Mouse (Mus musculus) spleen, postnatal 0 days (tissue): Measurements from ENCODE around the gene Ctsd. TPM values are rescaled to one million over a fixed set of nuclear protein-coding genes. Genes with fewer than 3 reads are reported as not detected.

ENCODE experiments used
- polyA plus RNA-seq: library from polyadenylated mRNA; unstranded; fragments of >200 nt; fragmentation: Nextera tagmentation; extraction: Ambion mirVana; gene quantifications from 2 replicates; pipeline ENCODE4 v1.2.1, GENCODE M21; 2015

Gene Ctsd
- polyA plus RNA-seq: 230 and 269 TPM in 2 replicates

DNA sequence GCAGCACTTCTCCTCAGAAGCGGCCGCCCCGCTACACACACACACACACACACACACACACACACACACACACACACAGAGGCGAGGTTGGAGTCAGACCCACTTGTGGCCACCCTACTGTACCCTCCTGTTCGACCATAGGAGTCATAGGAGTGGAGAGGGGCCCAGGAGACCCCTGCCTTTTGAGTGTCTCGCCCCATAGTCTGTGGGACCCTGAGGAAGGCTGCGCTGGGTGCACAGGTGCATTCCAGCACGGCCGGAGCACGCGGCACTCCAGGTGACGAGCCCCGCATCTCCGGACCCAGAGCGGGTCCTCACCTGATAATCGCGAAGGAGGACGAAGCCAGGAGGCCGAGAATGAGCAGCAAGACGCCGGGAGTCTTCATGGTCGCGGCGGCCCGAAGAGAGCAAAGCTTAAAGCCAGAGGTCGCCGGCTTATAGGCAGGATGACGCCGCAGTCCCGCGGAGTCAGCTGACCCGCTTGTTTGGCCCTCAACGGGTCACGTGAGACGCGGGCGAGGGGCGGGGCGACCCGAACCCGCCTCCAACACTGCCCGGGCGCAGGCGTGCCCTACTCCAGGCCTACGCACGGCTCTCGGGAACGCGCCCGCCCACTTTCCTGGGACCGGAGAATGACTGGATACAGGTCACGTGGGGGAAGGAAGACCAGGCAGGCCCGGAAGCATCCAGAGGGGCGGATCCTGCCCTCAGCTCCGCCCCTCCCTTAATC lies at the start of gene Ctsd:
Ctsd (minus strand) TSS at position 620 of the 730 bp plus-strand sequence.

DNA sequence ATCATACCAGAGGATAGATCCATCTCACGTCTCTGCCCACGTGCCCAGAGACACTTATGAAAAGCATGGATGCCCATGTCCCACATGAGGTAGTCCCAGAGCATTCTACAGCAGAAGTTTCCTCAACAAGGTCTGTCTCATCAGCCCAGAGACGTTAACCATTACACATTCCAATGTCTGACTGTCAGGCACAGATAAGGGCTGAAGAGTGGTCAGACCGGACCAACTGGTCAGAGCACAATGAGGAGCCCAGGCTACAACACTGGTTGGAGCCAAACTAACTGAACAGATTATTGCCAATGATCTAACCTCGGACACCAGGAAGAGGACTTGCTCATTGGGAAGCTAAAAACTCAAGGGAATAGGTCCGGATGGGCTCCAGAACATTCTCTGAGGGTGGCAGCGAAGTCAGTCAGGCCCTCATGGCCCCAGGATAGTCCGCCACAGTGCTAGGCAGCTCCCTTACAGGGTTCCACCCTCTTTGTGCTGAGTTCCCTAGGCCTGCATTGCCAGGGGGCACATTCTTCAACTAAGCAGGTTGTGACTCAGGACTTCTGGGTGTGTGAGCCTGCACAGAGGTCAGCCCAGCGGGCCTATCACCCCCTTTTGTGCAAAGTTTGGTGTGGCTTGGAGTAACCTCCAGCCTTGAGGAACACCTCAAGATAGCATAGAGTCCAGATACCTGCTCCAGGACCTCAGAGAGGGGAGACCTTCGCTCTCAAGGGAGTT lies 46.5 kb upstream of the Ctsd start, which contains the start of gene Syt8:
Syt8 (plus strand) TSS at position 714 of the 729 bp plus-strand sequence.

DNA sequence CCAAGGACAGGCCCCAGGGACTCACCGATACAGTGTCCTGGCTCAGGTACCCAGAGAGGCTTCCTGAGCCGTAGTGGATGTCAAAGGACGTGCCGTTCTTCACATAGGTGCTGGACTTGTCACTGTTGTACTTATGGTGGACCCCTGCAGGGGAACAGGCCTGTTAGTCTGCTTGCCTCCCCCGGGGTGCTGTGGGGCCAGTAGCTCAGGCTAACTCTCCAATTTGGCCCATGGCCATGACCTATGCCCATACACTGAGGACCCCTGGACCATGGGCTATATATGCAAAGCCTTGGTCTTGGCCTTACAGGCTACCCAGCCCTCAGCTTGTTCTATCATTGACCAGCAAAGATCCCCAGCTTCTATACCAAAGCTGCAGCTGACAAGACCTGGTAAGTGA lies 5.3 kb downstream of the Ctsd start, which contains the start of gene Gm49369:
Gm49369 (minus strand) TSS at position 101 of the 400 bp plus-strand sequence.

DNA sequence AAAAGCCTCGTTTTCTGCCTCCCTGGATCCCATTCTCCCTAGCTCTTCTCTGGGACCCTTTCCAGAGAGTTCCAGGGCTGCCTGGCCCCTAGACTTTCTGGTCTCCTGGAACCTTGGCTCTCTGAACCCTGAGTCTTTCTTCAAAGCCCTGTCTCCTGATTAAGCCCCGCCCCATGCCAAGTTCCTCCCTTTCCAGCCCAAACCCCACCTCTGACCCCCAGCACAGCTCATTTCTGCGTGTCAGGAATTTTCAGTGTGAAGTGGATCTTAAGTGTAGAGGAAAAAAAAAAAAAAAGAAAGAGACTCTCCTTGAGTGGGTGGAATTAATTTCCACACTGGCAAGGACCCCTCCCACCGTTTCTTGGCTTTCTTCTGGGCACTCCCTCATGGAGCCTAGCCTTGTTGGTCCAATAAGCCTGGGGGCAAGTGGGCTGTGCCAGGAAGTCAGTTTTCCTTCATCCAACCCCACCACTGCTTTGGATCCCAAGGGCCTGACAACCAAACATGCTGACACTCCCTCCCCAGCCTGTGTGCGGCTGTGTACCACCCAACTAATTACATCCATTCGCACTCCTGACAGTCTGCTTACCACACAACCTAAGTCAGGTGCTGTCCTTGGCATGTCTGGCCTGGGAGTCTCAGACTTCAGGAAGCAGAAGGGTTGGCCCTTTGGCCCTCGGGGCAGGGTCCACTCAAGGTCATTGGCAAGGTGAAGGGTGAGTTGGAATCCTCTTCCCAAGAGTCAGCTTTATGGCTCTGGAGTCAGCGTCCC lies 14.0 kb downstream of the Ctsd start, which contains the start of gene Ifitm10:
Ifitm10 (minus strand) TSS at position 113 of the 772 bp plus-strand sequence.

Other genes starting within 250 kb of the Ctsd start
- not detected in 2 replicates for gene Gm45337, start 243.4 kb downstream of the Ctsd start, polyA plus RNA-seq
- not detected in 2 replicates for gene Gm29735, start 230.9 kb downstream of the Ctsd start, polyA plus RNA-seq
- gene Gm4553, start 222.3 kb downstream of the Ctsd start, polyA plus RNA-seq: not detected in 2 replicates
- not detected in 2 replicates for gene Krtap5-2, start 212.0 kb downstream of the Ctsd start, polyA plus RNA-seq
- not detected in 2 replicates for gene Gm10153, start 197.6 kb downstream of the Ctsd start, polyA plus RNA-seq
- not detected in 2 replicates for gene Krtap5-3, start 186.7 kb downstream of the Ctsd start, polyA plus RNA-seq
- gene Gm7579, start 176.2 kb downstream of the Ctsd start, polyA plus RNA-seq: not detected in 2 replicates
- gene Krtap5-5, start 158.1 kb downstream of the Ctsd start, polyA plus RNA-seq: not detected in 2 replicates
- not detected in 2 replicates for gene Gm40460, start 147.0 kb downstream of the Ctsd start, polyA plus RNA-seq
- gene Gm2431, start 129.7 kb downstream of the Ctsd start, polyA plus RNA-seq: not detected in 2 replicates
- gene Gm4559, start 113.7 kb downstream of the Ctsd start, polyA plus RNA-seq: not detected in 2 replicates
- gene Krtap5-1, start 90.9 kb downstream of the Ctsd start, polyA plus RNA-seq: not detected in 2 replicates
- gene Krtap5-4, start 84.5 kb downstream of the Ctsd start, polyA plus RNA-seq: not detected in 2 replicates
- gene Ifitm10, start 14.3 kb downstream of the Ctsd start, polyA plus RNA-seq: 1.9 and 2.0 TPM in 2 replicates
- 0.38 TPM in 1 of 2 replicates, not detected in the other for gene Gm49369, start 5.4 kb downstream of the Ctsd start, polyA plus RNA-seq
- 0.39 and 0.79 TPM in 2 replicates for gene Syt8, start 46.8 kb upstream of the Ctsd start, polyA plus RNA-seq
- gene Tnni2, start 53.8 kb upstream of the Ctsd start, polyA plus RNA-seq: 4.7 and 8.0 TPM in 2 replicates
- 82.2 and 114 TPM in 2 replicates for gene Lsp1, start 72.8 kb upstream of the Ctsd start, polyA plus RNA-seq
- gene Tnnt3, start 110.8 kb upstream of the Ctsd start, polyA plus RNA-seq: 0.48 and 1.4 TPM in 2 replicates
- gene Mrpl23, start 144.6 kb upstream of the Ctsd start, polyA plus RNA-seq: 9.6 and 10.9 TPM in 2 replicates